Comparison of ENCODE assay signal across 19 mouse cellular contexts in genomic region chr5:151105054-151105971, GRCm38 (mm10).
DNase-seq lines count a peak whose midpoint lies in the region; ATAC-seq and TF ChIP-seq lines count a peak whose summit lies in the region.
"Had no signal": no experiment of that assay in that cellular context is flagged by ENCODE, and none has a peak within 500 bp of the region (broad histone marks: within the 10 kb centered on the region; RNA-seq: fewer than 3 reads in every experiment).

No protein-coding gene starts in this region.

- no peak for TF ChIP-seq POLR2A in kidney, adult 2 months (IDR thresholded peaks at IDR 0.05; ENCODE audit: low read depth, low read length)
- TF ChIP-seq POLR2A in liver, adult 2 months (IDR thresholded peaks at IDR 0.05; ENCODE audit: extremely low read depth, insufficient read depth, low read length): no peak
- TF ChIP-seq POLR2A in CH12.LX (IDR thresholded peaks at IDR 0.05; ENCODE audit: low read depth, low read length): no peak

- no peaks in the 10 kb centered on the region for H3K36me3 ChIP-seq in kidney, adult 2 months (ENCODE audit: control insufficient read depth, insufficient read depth, low read length)
- H3K36me3 ChIP-seq in liver, adult 2 months (ENCODE audit: control insufficient read depth, insufficient read depth, low read length): no peaks in the 10 kb centered on the region
- H3K36me3 ChIP-seq in liver, embryonic 11.5 days (ENCODE audit: control insufficient read depth, insufficient read depth, low read length): no peaks in the 10 kb centered on the region
- H3K36me3 ChIP-seq in CH12.LX (replicated peaks in 1 of 2; ENCODE audit: control insufficient read depth in 1 of 2, insufficient read depth in 1 of 2, low read length in 1 of 2): peaks cover 17 to 54% of the 10 kb centered on the region in 2 experiments
- H3K36me3 ChIP-seq in intestine, embryonic 16.5 days (ENCODE audit: control insufficient read depth, insufficient read depth, low read length): no peaks in the 10 kb centered on the region
- H3K36me3 ChIP-seq: embryonic facial prominence, embryonic 10.5 days; hindbrain, embryonic 12.5 days had no signal

- TF ChIP-seq CTCF in kidney, adult 2 months (conservative IDR thresholded peaks at IDR 0.05; ENCODE audit: insufficient read depth, insufficient read length, low read depth, low read length): no peak
- no peak for TF ChIP-seq CTCF in liver, adult 2 months (IDR thresholded peaks at IDR 0.05; ENCODE audit: low read depth, low read length)
- TF ChIP-seq CTCF in CH12.LX (conservative IDR thresholded peaks at IDR 0.05 in 1 of 2, IDR thresholded peaks at IDR 0.05 in 1 of 2; ENCODE audit: low read depth in 2 of 2, low read length in 2 of 2): peak in 1 of 2 experiments; percentile 32; a peak in 1 of 4 replicates

- H3K79me2 ChIP-seq in liver, adult 2 months (ENCODE audit: control insufficient read depth, insufficient read depth, low read length): peaks cover 42% of the 10 kb centered on the region
- peaks cover 86% of the 10 kb centered on the region for H3K79me2 ChIP-seq in CH12.LX (replicated peaks; ENCODE audit: control insufficient read depth, extremely low read depth, insufficient read depth, poor library complexity, severe bottlenecking)

- DNase-seq in kidney, adult 2 months: no peak
- no peak for DNase-seq in kidney, adult 9 months
- peak; percentile 52 for DNase-seq in liver, adult 2 months (ENCODE audit: extremely low read depth, low read depth, low spot score)
- DNase-seq in liver, embryonic 11.5 days (ENCODE audit: low spot score): no peak
- peak; percentile 45 for DNase-seq in CH12.LX (ENCODE audit: extremely low read depth)
- DNase-seq in neural tube, embryonic 10.5 days (ENCODE audit: extremely low spot score, low spot score): no peak
- DNase-seq: adrenal gland, adult 2 months; adrenal gland, postnatal 25 days; cerebellum, adult 18-20 months; cerebellum, postnatal 10 days; forebrain, postnatal 0 days; gastrocnemius, adult 2 months; gastrocnemius, postnatal 25 days; heart, postnatal 10 days; heart, postnatal 4 days had no signal

- dilution Hi-C loops in CH12.LX (cut with MboI; ENCODE audit: extremely low pct_ligation_motif_present, extremely low pct_unique_long_range_greater_than_20kb, low sequenced_read_pairs): no loop called here

- TF ChIP-seq EP300 in CH12.LX (IDR thresholded peaks at IDR 0.05; ENCODE audit: low read length): no peak

- no peak overlapping the region for H3K4me3 ChIP-seq in kidney, adult 2 months (ENCODE audit: insufficient read depth, low read depth, low read length)
- no peak overlapping the region for H3K4me3 ChIP-seq in liver, adult 2 months (ENCODE audit: insufficient read depth, low read depth, low read length)
- no peak overlapping the region for H3K4me3 ChIP-seq in liver, embryonic 11.5 days (ENCODE audit: low read depth, low read length)
- peak overlapping the region; percentile 53 to 86 (median 71) for H3K4me3 ChIP-seq in CH12.LX (replicated peaks in 1 of 3; ENCODE audit: low read depth in 2 of 3, low read length in 2 of 3, poor library complexity in 1 of 3)
- no peak overlapping the region for H3K4me3 ChIP-seq in intestine, embryonic 16.5 days (ENCODE audit: low read length)
- H3K4me3 ChIP-seq: embryonic facial prominence, embryonic 10.5 days; forebrain, embryonic 13.5 days; gastrocnemius, adult 2 months; hindbrain, embryonic 12.5 days had no signal

- ATAC-seq in liver, embryonic 11.5 days (replicated peaks; ENCODE audit: low FRiP score): no peak
- peak; percentile 24 for ATAC-seq in intestine, embryonic 16.5 days
- ATAC-seq: forebrain, embryonic 13.5 days had no signal

- no peak; the same call in 1 of the 2 replicates for TF ChIP-seq RAD21 in CH12.LX (IDR thresholded peaks at IDR 0.05; ENCODE audit: low read depth, low read length)

- H3K27me3 ChIP-seq in kidney, adult 2 months (replicated peaks; ENCODE audit: control insufficient read depth, insufficient read depth, low read length): no peaks in the 10 kb centered on the region
- H3K27me3 ChIP-seq in liver, adult 2 months (ENCODE audit: control insufficient read depth, insufficient read depth, low read length): no peaks in the 10 kb centered on the region
- H3K27me3 ChIP-seq in liver, embryonic 11.5 days (replicated peaks; ENCODE audit: control insufficient read depth, insufficient read depth, low read length): no peaks in the 10 kb centered on the region
- no peaks in the 10 kb centered on the region for H3K27me3 ChIP-seq in CH12.LX (replicated peaks)
- H3K27me3 ChIP-seq in intestine, embryonic 16.5 days (replicated peaks; ENCODE audit: control insufficient read depth, insufficient read depth, low read length): no peaks in the 10 kb centered on the region
- H3K27me3 ChIP-seq: forebrain, embryonic 13.5 days; hindbrain, embryonic 12.5 days had no signal

- peak overlapping the region; percentile 59 for H3K27ac ChIP-seq in kidney, adult 2 months (ENCODE audit: insufficient read depth, low read depth, low read length)
- no peak overlapping the region for H3K27ac ChIP-seq in liver, adult 2 months (replicated peaks; ENCODE audit: insufficient read depth, low read depth, low read length)
- no peak overlapping the region for H3K27ac ChIP-seq in liver, embryonic 11.5 days (ENCODE audit: low read depth, low read length)
- H3K27ac ChIP-seq in CH12.LX (ENCODE audit: insufficient read depth, low read depth): peak overlapping the region; percentile 91
- peak overlapping the region; percentile 79 for H3K27ac ChIP-seq in intestine, embryonic 16.5 days (ENCODE audit: low read length)
- H3K27ac ChIP-seq: embryonic facial prominence, embryonic 10.5 days; forebrain, embryonic 13.5 days; hindbrain, embryonic 12.5 days had no signal

- no peaks in the 10 kb centered on the region for H3K9me3 ChIP-seq in liver, embryonic 11.5 days (ENCODE audit: control insufficient read depth, low read length)
- peaks cover 2% of the 10 kb centered on the region for H3K9me3 ChIP-seq in CH12.LX (replicated peaks; ENCODE audit: low read length)
- no peaks in the 10 kb centered on the region for H3K9me3 ChIP-seq in intestine, embryonic 16.5 days (ENCODE audit: control insufficient read depth, low read length)
- H3K9me3 ChIP-seq: embryonic facial prominence, embryonic 10.5 days; forebrain, embryonic 13.5 days; hindbrain, embryonic 12.5 days had no signal

- in situ Hi-C loops in CH12.LX (cut with MboI; ENCODE audit: low pct_ligation_motif_present, low pct_unique_long_range_greater_than_20kb, low sequenced_read_pairs): no loop called here

- 57% methylated on average over 10 of the region's 10 CpGs for WGBS in kidney, adult 2 months
- 56% methylated on average over 10 of the region's 10 CpGs for WGBS in liver, adult 2 months
- 79% methylated on average over 10 of the region's 10 CpGs for WGBS in liver, embryonic 11.5 days
- WGBS in intestine, embryonic 16.5 days: 72% methylated on average over 10 of the region's 10 CpGs

- H3K4me2 ChIP-seq in liver, embryonic 11.5 days: no peak overlapping the region
- peak overlapping the region; percentile 89 for H3K4me2 ChIP-seq in CH12.LX (ENCODE audit: insufficient read depth, low read depth, poor library complexity, severe bottlenecking)
- H3K4me2 ChIP-seq in intestine, embryonic 16.5 days (ENCODE audit: low read depth, low read length): no peak overlapping the region
- H3K4me2 ChIP-seq: forebrain, embryonic 13.5 days; hindbrain, embryonic 12.5 days had no signal

- H3K4me1 ChIP-seq in kidney, adult 2 months (ENCODE audit: control insufficient read depth, insufficient read depth, low read length): peaks cover 23% of the 10 kb centered on the region
- peaks cover 16% of the 10 kb centered on the region for H3K4me1 ChIP-seq in liver, adult 2 months (ENCODE audit: control insufficient read depth, insufficient read depth, low read length)
- no peaks in the 10 kb centered on the region for H3K4me1 ChIP-seq in liver, embryonic 11.5 days (replicated peaks; ENCODE audit: control insufficient read depth, insufficient read depth, low read length)
- peaks cover 6 to 41% of the 10 kb centered on the region in 2 experiments; a peak in 3 of 4 replicates for H3K4me1 ChIP-seq in CH12.LX (ENCODE audit: control insufficient read depth in 1 of 2, insufficient read depth in 2 of 2)
- H3K4me1 ChIP-seq in intestine, embryonic 16.5 days (ENCODE audit: control insufficient read depth, insufficient read depth, low read length): peaks cover 19% of the 10 kb centered on the region
- H3K4me1 ChIP-seq: forebrain, embryonic 13.5 days had no signal

- H3K9ac ChIP-seq in liver, adult 2 months (ENCODE audit: low read depth, low read length): no peak overlapping the region
- H3K9ac ChIP-seq in liver, embryonic 11.5 days (ENCODE audit: low read depth, low read length): no peak overlapping the region
- peak overlapping the region; percentile 99 for H3K9ac ChIP-seq in CH12.LX (ENCODE audit: insufficient read depth, low read depth)
- H3K9ac ChIP-seq in intestine, embryonic 16.5 days (ENCODE audit: low read depth, low read length): no peak overlapping the region
- H3K9ac ChIP-seq: forebrain, embryonic 13.5 days; forebrain, postnatal 0 days; hindbrain, embryonic 12.5 days had no signal

TF ChIP-seq in CH12.LX, 34 proteins besides CTCF, POLR2A, EP300 and RAD21:
- TF ChIP-seq E2F4 (IDR thresholded peaks at IDR 0.05; ENCODE audit: insufficient replicate concordance, low read depth, low read length) (no peak), ZMIZ1 (IDR thresholded peaks at IDR 0.05; ENCODE audit: low read depth, low read length) (peak; percentile 62), USF1 (IDR thresholded peaks at IDR 0.05; ENCODE audit: low read depth, low read length) (peak; percentile 27; the same call in 1 of the 2 replicates), RCOR1 (conservative IDR thresholded peaks at IDR 0.05; ENCODE audit: low read depth, low read length) (no peak), BHLHE40 (IDR thresholded peaks at IDR 0.05; ENCODE audit: low read depth, low read length) (peak; percentile 31; the same call in 1 of the 2 replicates), CHD1 (IDR thresholded peaks at IDR 0.05; ENCODE audit: low read depth, low read length) (peak; percentile 98), TCF12 (IDR thresholded peaks at IDR 0.05; ENCODE audit: low read depth, low read length) (peak; percentile 5; the same call in 1 of the 2 replicates), SIN3A (IDR thresholded peaks at IDR 0.05; ENCODE audit: low read length) (peak; percentile 84), KAT2A (IDR thresholded peaks at IDR 0.05; ENCODE audit: insufficient replicate concordance, low read length) (0 out of 2 replicates have a peak, but pooled peaks have one; percentile 8), ETS1 (conservative IDR thresholded peaks at IDR 0.05; ENCODE audit: low read depth, low read length) (peak; percentile 6; the same call in 1 of the 2 replicates), UBTF (IDR thresholded peaks at IDR 0.05; ENCODE audit: low read depth, low read length) (no peak), CHD2 (IDR thresholded peaks at IDR 0.05; ENCODE audit: low read length) (no peak), MAFK (IDR thresholded peaks at IDR 0.05; ENCODE audit: insufficient replicate concordance, low read length) (no peak)

Comparison
In these comparisons a context has a peak if more than half of its experiments do, and no peak if none do; other contexts are left out.
1. DNase-seq: peak in liver, adult 2 months (single experiment) and CH12.LX (single experiment); none in kidney, adult 2 months (single experiment), kidney, adult 9 months (single experiment), liver, embryonic 11.5 days (single experiment) and neural tube, embryonic 10.5 days (single experiment).
2. H3K27ac ChIP-seq: peak in kidney, adult 2 months (single experiment), CH12.LX (single experiment) and intestine, embryonic 16.5 days (single experiment); none in liver, adult 2 months (single experiment) and liver, embryonic 11.5 days (single experiment).
3. H3K4me3 ChIP-seq: peak in CH12.LX (3 of 3); none in kidney, adult 2 months (single experiment), liver, adult 2 months (single experiment), liver, embryonic 11.5 days (single experiment) and intestine, embryonic 16.5 days (single experiment).